Mouse (Mus musculus): Measurements from ENCODE around the gene Prr23a2.

Prr23a2 gene

GRCm38 (mm10) chr9:98856210-98856609, at the start of gene Prr23a2:
Gene Prr23a2 (plus strand): TSS chr9:98856494.
- DNase-seq (ENCODE audit: low spot score in 2 of 2): no peak

DNA sequence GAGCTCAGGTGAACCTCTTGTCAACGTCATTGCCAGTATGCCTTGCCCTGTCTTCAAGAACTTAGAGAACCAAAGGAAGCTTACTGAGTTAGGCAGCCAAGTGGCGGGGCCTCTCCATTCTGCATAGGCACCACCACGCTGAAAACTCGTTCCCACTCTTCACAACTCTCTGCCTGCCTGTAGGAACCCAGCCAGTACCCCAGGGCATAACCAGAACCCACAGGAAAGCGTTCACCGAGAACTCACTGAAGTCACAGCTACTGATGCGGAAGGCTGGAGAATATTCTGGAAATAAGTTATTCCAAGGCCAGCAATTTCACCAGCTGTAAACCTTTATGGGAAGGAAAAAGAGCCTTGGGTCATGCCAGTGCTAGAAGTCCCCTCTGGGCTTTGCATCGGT, 48.7 kb upstream of the Prr23a2 start:
- no peak for DNase-seq (ENCODE audit: low spot score in 2 of 2)

DNA sequence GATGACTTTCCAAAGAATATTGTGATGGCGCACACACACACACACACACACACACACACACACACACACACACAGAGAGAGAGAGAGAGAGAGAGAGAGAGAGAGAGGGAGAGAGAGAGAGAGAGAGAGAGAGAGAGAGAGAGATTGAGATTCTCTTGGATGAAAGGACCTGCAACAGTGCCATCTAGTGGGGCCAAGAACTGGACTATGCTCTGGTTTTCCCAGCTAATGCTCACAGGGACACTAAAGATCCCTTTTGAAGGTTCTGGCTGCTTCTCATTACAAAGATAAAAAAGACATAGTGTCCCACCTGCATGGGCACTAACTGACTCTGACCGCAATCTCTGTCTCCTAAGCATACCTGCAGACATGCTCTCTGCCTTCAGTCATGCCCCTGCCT, 46.8 kb upstream of the Prr23a2 start:
- DNase-seq (ENCODE audit: low spot score in 2 of 2): peak in 1 of 2 experiments; percentile 18

DNA sequence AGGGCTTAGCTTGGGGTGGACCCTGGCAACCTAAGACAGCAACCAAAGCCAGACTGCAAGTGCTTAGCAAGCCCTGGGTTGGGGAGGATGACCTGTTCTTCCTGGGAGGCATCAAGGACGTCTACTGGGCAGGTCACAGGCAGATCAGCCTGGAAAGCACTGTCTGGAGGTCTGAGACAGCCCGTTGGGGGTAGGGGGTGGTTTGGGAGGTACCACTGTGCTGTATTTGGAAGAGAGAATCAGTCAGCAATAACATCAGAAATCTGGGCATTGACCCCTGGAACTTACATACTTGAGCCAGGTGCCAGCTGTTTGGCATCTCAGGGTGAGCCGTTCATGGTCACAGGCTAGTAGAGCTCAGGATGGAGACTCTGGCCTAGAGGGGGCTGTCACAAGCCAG, 40.2 kb upstream of the Prr23a2 start:
- DNase-seq (ENCODE audit: low spot score in 2 of 2): no peak

DNA sequence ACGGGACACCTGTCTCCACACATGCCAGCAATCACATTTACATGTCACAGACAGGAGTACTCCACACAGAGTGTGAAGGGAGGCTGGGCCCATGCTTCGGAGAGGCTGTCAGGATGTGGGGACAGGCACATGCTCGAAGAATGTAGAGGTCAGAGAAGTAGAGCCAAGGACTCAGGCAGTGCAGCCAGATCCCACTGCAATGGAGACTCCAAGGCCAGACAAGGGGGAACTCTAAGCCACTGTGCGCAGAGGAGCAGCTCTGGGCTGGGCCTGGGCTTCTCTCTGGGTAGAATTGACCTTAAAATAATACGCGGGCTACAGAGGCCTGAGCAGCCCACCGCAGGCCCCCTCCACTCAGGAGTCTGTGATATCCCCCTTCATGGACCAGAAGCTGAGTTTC, 38.7 kb upstream of the Prr23a2 start:
- DNase-seq (ENCODE audit: low spot score in 2 of 2): no peak

DNA sequence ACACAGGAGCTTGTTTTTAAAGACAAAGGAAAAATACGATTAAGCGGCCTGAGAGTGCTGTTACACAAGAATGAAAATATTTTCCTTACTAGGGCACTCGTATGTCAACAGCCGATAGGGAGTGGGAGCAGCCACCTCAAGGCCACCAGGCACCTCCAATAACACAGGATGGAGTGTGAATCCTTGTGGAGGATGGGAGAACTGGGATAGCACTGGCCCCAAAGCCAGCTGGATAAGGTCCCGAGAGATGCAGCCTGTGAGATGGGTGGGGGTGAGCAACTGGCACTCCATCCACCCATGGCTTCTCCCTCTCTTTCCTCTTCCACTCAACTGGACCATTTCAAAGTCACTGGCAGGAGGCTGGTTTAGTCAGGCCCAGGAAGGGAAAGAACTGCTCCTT, 37.3 kb upstream of the Prr23a2 start:
- DNase-seq (ENCODE audit: low spot score in 2 of 2): peak in 1 of 2 experiments; percentile 10

GRCm38 (mm10) chr9:98819481-98819880, 36.8 kb upstream of the Prr23a2 start:
- DNase-seq (ENCODE audit: low spot score in 2 of 2): peak; percentile 10 to 21

- no peak for DNase-seq (ENCODE audit: low spot score in 2 of 2)
These were observed 35.8 kb upstream of the Prr23a2 start for GRCm38 (mm10) chr9:98820461-98820860.

- no peak for DNase-seq (ENCODE audit: low spot score in 2 of 2)
These were observed 35.2 kb upstream of the Prr23a2 start for GRCm38 (mm10) chr9:98821067-98821466.

- DNase-seq (ENCODE audit: low spot score in 2 of 2): no peak
These were observed 32.5 kb upstream of the Prr23a2 start for GRCm38 (mm10) chr9:98823805-98824204.

GRCm38 (mm10) chr9:98829508-98829907, 26.8 kb upstream of the Prr23a2 start:
- DNase-seq (ENCODE audit: low spot score in 2 of 2): no peak

- DNase-seq (ENCODE audit: low spot score in 2 of 2): no peak
These were observed 18.7 kb upstream of the Prr23a2 start for GRCm38 (mm10) chr9:98837537-98838074.

- DNase-seq (ENCODE audit: low spot score in 2 of 2): no peak
These were observed 14.2 kb upstream of the Prr23a2 start, which contains the start of gene Prr23a1 for GRCm38 (mm10) chr9:98842117-98842516. Gene Prr23a1 (plus strand): TSS chr9:98842503.

GRCm38 (mm10) chr9:98863463-98863862, 7.2 kb downstream of the Prr23a2 start:
- DNase-seq (ENCODE audit: low spot score in 2 of 2): no peak

DNA sequence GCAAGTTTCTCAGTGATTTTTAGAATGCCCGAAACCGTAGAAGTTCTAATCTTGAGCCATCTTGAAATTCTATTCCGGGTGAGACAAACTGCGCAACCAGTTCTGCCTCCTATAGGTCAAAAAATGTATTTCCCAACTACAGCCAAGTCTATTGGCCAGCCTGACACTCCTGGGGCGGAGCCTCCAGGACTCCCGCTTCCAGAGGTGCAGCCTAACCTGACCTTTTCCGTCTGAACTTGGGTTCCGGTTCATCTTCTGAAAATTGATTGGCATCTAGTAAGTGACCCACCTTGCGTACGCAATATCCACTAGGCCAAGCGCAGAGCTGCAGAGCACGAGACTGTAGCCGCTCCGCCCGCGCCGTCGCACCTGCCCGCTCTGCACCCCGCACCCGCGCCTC, 8.3 kb downstream of the Prr23a2 start, which contains the start of gene Prr23a3:
Gene Prr23a3 (plus strand): TSS at position 197 of the 400 bp plus-strand sequence.
- no peak for DNase-seq (ENCODE audit: low spot score in 2 of 2)

GRCm38 (mm10) chr9:98901486-98901885, 45.2 kb downstream of the Prr23a2 start:
- no peak for DNase-seq (ENCODE audit: low spot score in 2 of 2)

GRCm38 (mm10) chr9:98902819-98903218, 46.5 kb downstream of the Prr23a2 start, which contains the start of gene 7420426K07Rik:
Gene 7420426K07Rik (plus strand): TSS chr9:98903119.
- no peak for DNase-seq (ENCODE audit: low spot score in 2 of 2)
